Mouse (Mus musculus): ENCODE data around the gene Pitpnm3. TPM values are rescaled to one million over a fixed set of nuclear protein-coding genes. Genes with fewer than 3 reads are reported as not detected.

Gene Pitpnm3
- polyA plus RNA-seq, 2 experiments: 0.01 to 0.13 TPM

DNA sequence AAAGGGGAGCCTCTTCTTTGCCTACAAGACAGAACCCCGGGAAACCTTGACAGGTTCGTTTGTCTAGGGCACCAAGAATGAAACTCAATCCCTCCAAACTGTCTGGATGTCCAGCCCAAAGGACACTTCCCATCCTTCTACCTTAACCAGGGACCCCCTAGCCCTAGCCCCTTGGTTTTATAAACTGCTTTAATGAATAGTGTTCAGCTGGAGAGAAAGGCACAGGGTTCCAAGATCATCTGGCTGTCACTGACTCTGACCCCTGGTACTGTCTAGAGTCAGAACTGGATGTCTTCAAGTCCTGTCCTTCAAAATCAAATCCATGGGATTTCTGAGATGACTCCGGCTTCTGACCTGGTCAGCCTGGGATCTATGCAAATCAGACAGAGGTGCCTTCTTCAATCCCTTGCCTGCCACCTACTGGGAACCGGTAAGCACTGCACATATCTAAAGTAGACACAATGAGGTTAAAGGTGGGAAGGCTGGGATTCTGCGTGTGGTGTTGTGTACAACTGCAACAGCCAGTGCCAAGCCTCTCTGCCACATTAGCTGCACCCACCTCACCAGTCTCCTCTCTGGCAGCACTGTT lies 111.3 kb downstream of the Pitpnm3 start:
- 25% methylated on average over 5 of the region's 5 CpGs for WGBS (ENCODE audit: insufficient replicate concordance)
- H3K9ac ChIP-seq (replicated peaks): no peak overlapping the region
- H3K27me3 ChIP-seq (ENCODE audit: control insufficient read depth, insufficient read depth, low read length): no peaks in the 10 kb centered on the region
- H3K4me2 ChIP-seq (ENCODE audit: low read depth): no peak overlapping the region
- ATAC-seq (ENCODE audit: insufficient read depth) (no peak), DNase-seq (ENCODE audit: low read depth in 3 of 3, low spot score in 3 of 3) (peak in 2 of 3 experiments; percentile 27 to 41)
- no peaks in the 10 kb centered on the region for H3K36me3 ChIP-seq (replicated peaks; ENCODE audit: control insufficient read depth, insufficient read depth, low read depth)
- H3K27ac ChIP-seq: no peak overlapping the region
- H3K4me1 ChIP-seq (replicated peaks; ENCODE audit: control insufficient read depth in 2 of 2, insufficient read depth in 2 of 2, low read length in 1 of 2): peaks cover 0 to 8% of the 10 kb centered on the region in 2 experiments; a peak in 2 of 4 replicates
- no peak overlapping the region for H3K4me3 ChIP-seq (ENCODE audit: insufficient read depth in 1 of 2, low read depth in 2 of 2, low read length in 2 of 2)
- no peaks in the 10 kb centered on the region for H3K9me3 ChIP-seq (ENCODE audit: control insufficient read depth, low read length)
- TF ChIP-seq EP300 (IDR thresholded peaks at IDR 0.05; ENCODE audit: low read depth) (no peak), CTCF (IDR thresholded peaks at IDR 0.05; ENCODE audit: low read depth) (peak; percentile 78)

- peak; percentile 47 for TF ChIP-seq CTCF (IDR thresholded peaks at IDR 0.05; ENCODE audit: low read depth)
- TF ChIP-seq EP300 (IDR thresholded peaks at IDR 0.05; ENCODE audit: low read depth): no peak
- DNase-seq (ENCODE audit: low read depth in 3 of 3, low spot score in 3 of 3) (no peak), ATAC-seq (ENCODE audit: insufficient read depth) (no peak)
- peaks cover 0 to 8% of the 10 kb centered on the region in 2 experiments; a peak in 2 of 4 replicates for H3K4me1 ChIP-seq (replicated peaks; ENCODE audit: control insufficient read depth in 2 of 2, insufficient read depth in 2 of 2, low read length in 1 of 2)
- no peak overlapping the region for H3K9ac ChIP-seq (replicated peaks)
- 31% methylated on average over 9 of the region's 10 CpGs for WGBS (ENCODE audit: insufficient replicate concordance)
- no peak overlapping the region for H3K4me2 ChIP-seq (ENCODE audit: low read depth)
- no peaks in the 10 kb centered on the region for H3K36me3 ChIP-seq (replicated peaks; ENCODE audit: control insufficient read depth, insufficient read depth, low read depth)
- H3K4me3 ChIP-seq (ENCODE audit: insufficient read depth in 1 of 2, low read depth in 2 of 2, low read length in 2 of 2): no peak overlapping the region
- no peaks in the 10 kb centered on the region for H3K9me3 ChIP-seq (ENCODE audit: control insufficient read depth, low read length)
- H3K27ac ChIP-seq: no peak overlapping the region
- H3K27me3 ChIP-seq (ENCODE audit: control insufficient read depth, insufficient read depth, low read length): no peaks in the 10 kb centered on the region
Measured at GRCm38 (mm10) chr11:72023581-72023980, 112.0 kb downstream of the Pitpnm3 start.

DNA sequence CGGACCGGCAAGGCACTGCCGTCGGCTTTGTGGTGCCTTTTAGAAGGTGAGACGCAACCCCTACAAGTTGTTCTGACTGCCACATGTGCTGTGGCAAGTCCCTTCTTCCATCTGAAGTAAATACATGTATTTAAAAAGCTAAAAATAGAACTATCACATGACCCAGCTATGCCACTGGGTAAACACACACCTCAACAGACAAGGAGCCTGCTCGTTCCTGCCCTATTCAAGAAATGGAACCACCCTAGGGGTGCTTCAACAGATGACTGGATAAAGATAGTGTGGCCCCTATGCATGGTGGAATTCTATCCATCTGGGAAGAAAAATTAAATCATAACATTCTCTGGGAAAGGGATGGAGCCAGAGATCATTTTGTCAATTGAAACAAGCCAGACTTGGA lies 112.8 kb downstream of the Pitpnm3 start:
- Histone ChIP-seq H3K9ac (replicated peaks) (no peak overlapping the region), H3K9me3 (ENCODE audit: control insufficient read depth, low read length) (no peaks in the 10 kb centered on the region), H3K36me3 (replicated peaks; ENCODE audit: control insufficient read depth, insufficient read depth, low read depth) (no peaks in the 10 kb centered on the region), H3K4me2 (ENCODE audit: low read depth) (no peak overlapping the region), H3K27ac (no peak overlapping the region), H3K4me1 (replicated peaks; ENCODE audit: control insufficient read depth in 2 of 2, insufficient read depth in 2 of 2, low read length in 1 of 2) (peaks cover 0 to 8% of the 10 kb centered on the region in 2 experiments; a peak in 2 of 4 replicates), H3K27me3 (ENCODE audit: control insufficient read depth, insufficient read depth, low read length) (no peaks in the 10 kb centered on the region), H3K4me3 (ENCODE audit: insufficient read depth in 1 of 2, low read depth in 2 of 2, low read length in 2 of 2) (no peak overlapping the region)
- ATAC-seq (ENCODE audit: insufficient read depth) (no peak), DNase-seq (ENCODE audit: low read depth in 3 of 3, low spot score in 3 of 3) (no peak)
- 61% methylated on average over 6 of the region's 6 CpGs for WGBS (ENCODE audit: insufficient replicate concordance)
- TF ChIP-seq EP300 (IDR thresholded peaks at IDR 0.05; ENCODE audit: low read depth) (no peak), CTCF (IDR thresholded peaks at IDR 0.05; ENCODE audit: low read depth) (no peak)

- ATAC-seq (ENCODE audit: insufficient read depth) (peak; percentile 69), DNase-seq (ENCODE audit: low read depth in 3 of 3, low spot score in 3 of 3) (no peak)
- Histone ChIP-seq H3K27me3 (ENCODE audit: control insufficient read depth, insufficient read depth, low read length) (no peaks in the 10 kb centered on the region), H3K36me3 (replicated peaks; ENCODE audit: control insufficient read depth, insufficient read depth, low read depth) (no peaks in the 10 kb centered on the region), H3K4me3 (ENCODE audit: insufficient read depth in 1 of 2, low read depth in 2 of 2, low read length in 2 of 2) (no peak overlapping the region), H3K4me2 (ENCODE audit: low read depth) (no peak overlapping the region), H3K9ac (replicated peaks) (no peak overlapping the region), H3K27ac (no peak overlapping the region), H3K4me1 (replicated peaks; ENCODE audit: control insufficient read depth in 2 of 2, insufficient read depth in 2 of 2, low read length in 1 of 2) (peaks cover 0 to 8% of the 10 kb centered on the region in 2 experiments; a peak in 2 of 4 replicates), H3K9me3 (ENCODE audit: control insufficient read depth, low read length) (no peaks in the 10 kb centered on the region)
- TF ChIP-seq EP300 (IDR thresholded peaks at IDR 0.05; ENCODE audit: low read depth): no peak; the same call in 1 of the 2 replicates
- no peak for TF ChIP-seq CTCF (IDR thresholded peaks at IDR 0.05; ENCODE audit: low read depth)
- 13% methylated on average over 4 of the region's 4 CpGs for WGBS (ENCODE audit: insufficient replicate concordance)
Measured at GRCm38 (mm10) chr11:72021015-72021414, 114.6 kb downstream of the Pitpnm3 start.

- DNase-seq (ENCODE audit: low read depth in 3 of 3, low spot score in 3 of 3) (no peak), ATAC-seq (ENCODE audit: insufficient read depth) (no peak)
- H3K4me3 ChIP-seq (ENCODE audit: insufficient read depth in 1 of 2, low read depth in 2 of 2, low read length in 2 of 2): no peak overlapping the region
- 59% methylated on average over 9 of the region's 9 CpGs for WGBS (ENCODE audit: insufficient replicate concordance)
- no peaks in the 10 kb centered on the region for H3K9me3 ChIP-seq (ENCODE audit: control insufficient read depth, low read length)
- H3K36me3 ChIP-seq (replicated peaks; ENCODE audit: control insufficient read depth, insufficient read depth, low read depth): no peaks in the 10 kb centered on the region
- H3K4me2 ChIP-seq (ENCODE audit: low read depth): no peak overlapping the region
- no peaks in the 10 kb centered on the region for H3K27me3 ChIP-seq (ENCODE audit: control insufficient read depth, insufficient read depth, low read length)
- TF ChIP-seq EP300 (IDR thresholded peaks at IDR 0.05; ENCODE audit: low read depth): no peak
- TF ChIP-seq CTCF (IDR thresholded peaks at IDR 0.05; ENCODE audit: low read depth): no peak
- H3K4me1 ChIP-seq (replicated peaks; ENCODE audit: control insufficient read depth in 2 of 2, insufficient read depth in 2 of 2, low read length in 1 of 2): peaks cover 0 to 8% of the 10 kb centered on the region in 2 experiments; a peak in 2 of 4 replicates
- H3K27ac ChIP-seq: no peak overlapping the region
- no peak overlapping the region for H3K9ac ChIP-seq (replicated peaks)
Measured at GRCm38 (mm10) chr11:72017253-72017601, 118.4 kb downstream of the Pitpnm3 start.

Data from liver, embryonic 14.5 days (tissue).